Mouse (Mus musculus): Measurements from ENCODE around the gene Nt5c1b. TPM values are rescaled to one million over a fixed set of nuclear protein-coding genes. Genes with fewer than 3 reads are reported as not detected.
A peak's percentile ranks its signal among the peaks of the same experiment; 100 is the strongest.

The Nt5c1b gene
- polyA plus RNA-seq (2014; fragmentation: Nextera tagmentation; extraction: Ambion mirVana) = 0.13 TPM in 1 of 2 replicates, not detected in the other

- Histone ChIP-seq H3K27me3 (ENCODE audit: control insufficient read depth, insufficient read depth, low read length) (no peaks in the 10 kb centered on the region), H3K4me3 (ENCODE audit: low read depth, low read length) (no peak within 1 kb of the TSS), H3K27ac (ENCODE audit: low read depth, low read length) (no peak within 1 kb of the TSS), H3K4me1 (replicated peaks; ENCODE audit: control insufficient read depth, insufficient read depth, low read length) (no peaks in the 10 kb centered on the region), H3K9ac (ENCODE audit: low read length) (no peak within 1 kb of the TSS), H3K4me2 (ENCODE audit: low read depth, low read length, severe bottlenecking) (no peak within 1 kb of the TSS), H3K36me3 (ENCODE audit: control insufficient read depth, insufficient read depth, low read length) (no peaks in the 10 kb centered on the region), H3K9me3 (ENCODE audit: control insufficient read depth, low read length) (no peaks in the 10 kb centered on the region)
- 79% methylated on average over 3 of the region's 3 CpGs for WGBS
- ATAC-seq (replicated peaks; ENCODE audit: low FRiP score) (no peak), DNase-seq (ENCODE audit: low spot score) (no peak)
These were observed at the start of gene Nt5c1b for GRCm38 (mm10) chr12:10369673-10370072. Gene Nt5c1b, plus strand, starts transcription at chr12:10369973.

- WGBS = 95% methylated on average over 10 of the region's 10 CpGs
- ATAC-seq (replicated peaks; ENCODE audit: low FRiP score) = no peak
- Histone ChIP-seq H3K9ac (ENCODE audit: low read length) (no peak overlapping the region), H3K4me3 (ENCODE audit: low read depth, low read length) (no peak overlapping the region), H3K27me3 (ENCODE audit: control insufficient read depth, insufficient read depth, low read length) (no peaks in the 10 kb centered on the region), H3K4me1 (replicated peaks; ENCODE audit: control insufficient read depth, insufficient read depth, low read length) (no peaks in the 10 kb centered on the region), H3K36me3 (ENCODE audit: control insufficient read depth, insufficient read depth, low read length) (no peaks in the 10 kb centered on the region), H3K4me2 (ENCODE audit: low read depth, low read length, severe bottlenecking) (no peak overlapping the region), H3K27ac (ENCODE audit: low read depth, low read length) (no peak overlapping the region), H3K9me3 (ENCODE audit: control insufficient read depth, low read length) (no peaks in the 10 kb centered on the region)
- DNase-seq (ENCODE audit: low spot score) = no peak
These were observed 42.1 kb upstream of the Nt5c1b start for GRCm38 (mm10) chr12:10327651-10328050.

GRCm38 (mm10) chr12:10329460-10329859 is 40.3 kb upstream of the Nt5c1b start:
- Histone ChIP-seq H3K4me1 (replicated peaks; ENCODE audit: control insufficient read depth, insufficient read depth, low read length) (no peaks in the 10 kb centered on the region), H3K4me3 (ENCODE audit: low read depth, low read length) (no peak overlapping the region), H3K4me2 (ENCODE audit: low read depth, low read length, severe bottlenecking) (no peak overlapping the region), H3K27ac (ENCODE audit: low read depth, low read length) (no peak overlapping the region), H3K27me3 (ENCODE audit: control insufficient read depth, insufficient read depth, low read length) (no peaks in the 10 kb centered on the region), H3K36me3 (ENCODE audit: control insufficient read depth, insufficient read depth, low read length) (no peaks in the 10 kb centered on the region), H3K9ac (ENCODE audit: low read length) (no peak overlapping the region), H3K9me3 (ENCODE audit: control insufficient read depth, low read length) (no peaks in the 10 kb centered on the region)
- WGBS = 91% methylated on average over 2 of the region's 2 CpGs
- DNase-seq (ENCODE audit: low spot score) = no peak
- no peak for ATAC-seq (replicated peaks; ENCODE audit: low FRiP score)

GRCm38 (mm10) chr12:10340604-10341003 is 29.2 kb upstream of the Nt5c1b start:
- H3K27me3 ChIP-seq (ENCODE audit: control insufficient read depth, insufficient read depth, low read length) = no peaks in the 10 kb centered on the region

GRCm38 (mm10) chr12:10350706-10351105 is 19.1 kb upstream of the Nt5c1b start:
- Histone ChIP-seq H3K4me2 (ENCODE audit: low read depth, low read length, severe bottlenecking) (no peak overlapping the region), H3K4me3 (ENCODE audit: low read depth, low read length) (no peak overlapping the region), H3K9me3 (ENCODE audit: control insufficient read depth, low read length) (no peaks in the 10 kb centered on the region), H3K27ac (ENCODE audit: low read depth, low read length) (no peak overlapping the region), H3K9ac (ENCODE audit: low read length) (no peak overlapping the region), H3K4me1 (replicated peaks; ENCODE audit: control insufficient read depth, insufficient read depth, low read length) (no peaks in the 10 kb centered on the region), H3K27me3 (ENCODE audit: control insufficient read depth, insufficient read depth, low read length) (no peaks in the 10 kb centered on the region), H3K36me3 (ENCODE audit: control insufficient read depth, insufficient read depth, low read length) (no peaks in the 10 kb centered on the region)
- WGBS = 54% methylated on average over 3 of the region's 3 CpGs
- ATAC-seq (replicated peaks; ENCODE audit: low FRiP score) (no peak), DNase-seq (ENCODE audit: low spot score) (no peak)

More at GRCm38 (mm10) chr12:10340604-10341003, 29.2 kb upstream of the Nt5c1b start:
- Histone ChIP-seq H3K4me3 (ENCODE audit: low read depth, low read length) (no peak overlapping the region), H3K4me2 (ENCODE audit: low read depth, low read length, severe bottlenecking) (no peak overlapping the region), H3K4me1 (replicated peaks; ENCODE audit: control insufficient read depth, insufficient read depth, low read length) (no peaks in the 10 kb centered on the region), H3K36me3 (ENCODE audit: control insufficient read depth, insufficient read depth, low read length) (no peaks in the 10 kb centered on the region), H3K9me3 (ENCODE audit: control insufficient read depth, low read length) (no peaks in the 10 kb centered on the region), H3K27ac (ENCODE audit: low read depth, low read length) (no peak overlapping the region), H3K9ac (ENCODE audit: low read length) (no peak overlapping the region)
- DNase-seq (ENCODE audit: low spot score) = no peak
- WGBS = 90% methylated on average over 5 of the region's 5 CpGs
- no peak for ATAC-seq (replicated peaks; ENCODE audit: low FRiP score)

- Histone ChIP-seq H3K36me3 (ENCODE audit: control insufficient read depth, insufficient read depth, low read length) (no peaks in the 10 kb centered on the region), H3K27ac (ENCODE audit: low read depth, low read length) (no peak overlapping the region), H3K9me3 (ENCODE audit: control insufficient read depth, low read length) (no peaks in the 10 kb centered on the region), H3K4me1 (replicated peaks; ENCODE audit: control insufficient read depth, insufficient read depth, low read length) (no peaks in the 10 kb centered on the region), H3K4me2 (ENCODE audit: low read depth, low read length, severe bottlenecking) (no peak overlapping the region), H3K27me3 (ENCODE audit: control insufficient read depth, insufficient read depth, low read length) (no peaks in the 10 kb centered on the region), H3K4me3 (ENCODE audit: low read depth, low read length) (no peak overlapping the region), H3K9ac (ENCODE audit: low read length) (no peak overlapping the region)
- ATAC-seq (replicated peaks; ENCODE audit: low FRiP score) (no peak), DNase-seq (ENCODE audit: low spot score) (no peak)
- 65% methylated on average over 6 of the region's 6 CpGs for WGBS
These were observed 12.0 kb upstream of the Nt5c1b start for GRCm38 (mm10) chr12:10357756-10358155.

GRCm38 (mm10) chr12:10390671-10391441 is 21.1 kb downstream of the Nt5c1b start, which contains the start of gene Rdh14:
Gene Rdh14, plus strand, starts transcription at chr12:10390772.
- H3K27ac ChIP-seq (ENCODE audit: low read depth, low read length) = peak within 1 kb of the TSS; percentile 79
- peak within 1 kb of the TSS; percentile 73 for H3K4me2 ChIP-seq (ENCODE audit: low read depth, low read length, severe bottlenecking)
- no peaks in the 10 kb centered on the region for H3K4me1 ChIP-seq (replicated peaks; ENCODE audit: control insufficient read depth, insufficient read depth, low read length)
- under 1% methylated on average over 51 of the region's 53 CpGs for WGBS
- no peaks in the 10 kb centered on the region for H3K36me3 ChIP-seq (ENCODE audit: control insufficient read depth, insufficient read depth, low read length)
- peak within 1 kb of the TSS; percentile 69 for H3K4me3 ChIP-seq (ENCODE audit: low read depth, low read length)
- H3K9me3 ChIP-seq (ENCODE audit: control insufficient read depth, low read length) = no peaks in the 10 kb centered on the region
- DNase-seq (ENCODE audit: low spot score) (peak; percentile 96), ATAC-seq (replicated peaks; ENCODE audit: low FRiP score) (peak; percentile 98)
- H3K9ac ChIP-seq (ENCODE audit: low read length) = peak within 1 kb of the TSS; percentile 91
- H3K27me3 ChIP-seq (ENCODE audit: control insufficient read depth, insufficient read depth, low read length) = no peaks in the 10 kb centered on the region

GRCm38 (mm10) chr12:10400788-10401187 is 31.0 kb downstream of the Nt5c1b start:
- H3K4me1 ChIP-seq (replicated peaks; ENCODE audit: control insufficient read depth, insufficient read depth, low read length) = no peaks in the 10 kb centered on the region
- 73% methylated on average over 1 of the region's 1 CpGs for WGBS
- H3K27me3 ChIP-seq (ENCODE audit: control insufficient read depth, insufficient read depth, low read length) = no peaks in the 10 kb centered on the region
- DNase-seq (ENCODE audit: low spot score) = no peak
- H3K9me3 ChIP-seq (ENCODE audit: control insufficient read depth, low read length) = no peaks in the 10 kb centered on the region
- no peak for ATAC-seq (replicated peaks; ENCODE audit: low FRiP score)
- H3K4me3 ChIP-seq (ENCODE audit: low read depth, low read length) = no peak overlapping the region
- H3K27ac ChIP-seq (ENCODE audit: low read depth, low read length) = no peak overlapping the region
- H3K4me2 ChIP-seq (ENCODE audit: low read depth, low read length, severe bottlenecking) = no peak overlapping the region
- H3K9ac ChIP-seq (ENCODE audit: low read length) = no peak overlapping the region
- H3K36me3 ChIP-seq (ENCODE audit: control insufficient read depth, insufficient read depth, low read length) = no peaks in the 10 kb centered on the region

Data from forebrain, embryonic 11.5 days (tissue).